Mouse (Mus musculus): ENCODE results near the gene Fam20b.

The Fam20b gene

DNA sequence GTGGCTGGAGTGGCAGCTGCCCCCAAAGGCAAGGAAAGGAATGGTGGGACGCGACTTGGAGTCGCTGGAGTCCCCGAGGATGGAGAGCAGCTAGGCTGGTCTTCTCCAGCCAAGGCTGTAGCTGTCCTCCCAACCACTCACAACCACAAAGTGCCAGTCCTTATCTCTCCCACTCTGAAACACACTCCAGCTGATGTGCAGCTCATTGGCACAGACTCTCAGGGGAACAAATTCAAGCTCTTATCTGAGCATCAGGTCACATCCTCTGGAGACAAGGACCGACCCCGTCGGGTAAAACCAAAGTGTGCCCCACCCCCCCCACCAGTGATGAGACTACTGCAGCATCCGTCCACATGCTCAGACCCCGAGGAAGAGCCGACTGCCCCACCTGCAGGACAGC lies 77.1 kb downstream of the Fam20b start:
- in situ Hi-C loops (cut with MboI, MseI): no loop called here

DNA sequence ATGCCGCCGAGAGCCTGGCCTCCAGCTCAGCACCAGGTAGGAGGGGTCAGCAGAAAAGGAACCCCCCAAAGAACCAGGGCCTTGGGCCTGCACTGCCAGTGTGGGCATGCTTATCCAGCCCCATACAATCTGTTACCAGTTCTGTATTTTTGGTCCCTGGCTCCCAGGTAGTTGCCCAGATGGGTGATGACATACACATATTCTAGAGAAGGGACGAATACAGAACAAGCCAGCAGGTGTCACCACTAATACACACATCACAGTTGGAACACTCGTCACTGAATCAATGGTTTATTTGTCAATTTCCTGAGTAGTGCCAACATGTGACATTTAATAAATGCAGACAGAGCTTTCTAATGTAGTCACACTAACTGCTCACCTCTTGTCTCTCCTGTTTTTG lies 78.3 kb downstream of the Fam20b start:
- in situ Hi-C loops (cut with MboI, MseI): no loop called here

DNA sequence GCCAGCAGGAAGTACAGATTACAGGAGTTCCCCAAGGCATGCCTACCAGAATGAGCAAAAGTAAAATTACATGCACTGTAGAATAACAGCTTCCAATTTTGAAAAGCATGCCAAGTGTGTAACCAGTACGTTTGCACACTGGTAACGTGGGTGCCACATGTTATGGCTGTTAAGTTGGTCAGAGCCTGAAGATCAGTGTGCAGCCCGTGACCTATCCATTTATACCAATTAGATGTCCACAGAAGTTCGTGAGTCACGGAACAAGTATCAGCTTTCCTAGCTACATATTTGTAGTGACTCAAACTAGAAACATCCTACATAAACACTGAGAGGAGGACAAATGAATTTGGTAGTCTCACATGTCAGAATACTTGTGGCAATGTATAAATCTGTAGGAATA lies 79.4 kb downstream of the Fam20b start:
- in situ Hi-C loops (cut with MboI, MseI): loop anchor here (5.0 kb wide), 1 partner anchor 33 kb away; the partner anchor contains the start of gene Tor3a

- in situ Hi-C loops (cut with MboI, MseI): loop anchor here (5.0 kb wide), 1 partner anchor 37 kb away; the partner anchor contains the start of gene Tor3a
These were observed 83.7 kb downstream of the Fam20b start for GRCm38 (mm10) chr1:156635148-156635547.

DNA sequence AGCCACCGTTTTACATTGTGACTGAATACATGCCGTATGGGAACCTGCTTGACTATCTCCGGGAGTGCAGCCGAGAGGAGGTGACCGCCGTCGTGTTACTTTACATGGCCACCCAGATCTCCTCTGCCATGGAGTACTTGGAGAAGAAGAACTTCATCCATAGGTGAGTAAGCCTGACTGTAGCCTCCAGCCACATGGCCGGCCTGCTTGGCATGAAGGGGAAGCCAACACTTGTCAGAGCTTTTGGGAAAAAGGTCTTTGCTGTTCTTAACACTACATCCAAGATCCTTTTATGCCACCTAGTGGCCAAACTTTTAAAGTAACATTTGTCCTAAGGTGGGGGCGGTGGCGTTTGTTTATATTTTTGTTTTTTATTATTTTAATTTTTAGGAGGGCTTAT lies 85.8 kb downstream of the Fam20b start:
- in situ Hi-C loops (cut with MboI, MseI): loop anchor here (5.0 kb wide), 1 partner anchor 96 kb away; no protein-coding TSS in a partner anchor

- in situ Hi-C loops (cut with MboI, MseI): loop anchor here (5.0 kb wide), 1 partner anchor 94 kb away; no protein-coding TSS in a partner anchor
These were observed 87.9 kb downstream of the Fam20b start for GRCm38 (mm10) chr1:156630965-156631364.

GRCm38 (mm10) chr1:156629984-156630383 lies 88.9 kb downstream of the Fam20b start:
- in situ Hi-C loops (cut with MboI, MseI): loop anchor here (5.0 kb wide), 1 partner anchor 93 kb away; no protein-coding TSS in a partner anchor
